Mouse (Mus musculus): ENCODE results near the gene Olfr78. TPM values are rescaled to one million over a fixed set of nuclear protein-coding genes. Genes with fewer than 3 reads are reported as not detected.

Gene Olfr78
- 0.34 and 0.72 TPM in 2 replicates for polyA plus RNA-seq (2015; fragmentation: Nextera tagmentation; extraction: Ambion mirVana)

- H3K9me3 ChIP-seq (replicated peaks; ENCODE audit: control insufficient read depth, low read length), result no peaks in the 10 kb centered on the region
- no peak for ATAC-seq (ENCODE audit: insufficient read depth, low FRiP score)
- WGBS, result 53% methylated on average over 4 of the region's 4 CpGs
These were observed at the start of gene Olfr78, which contains the start of gene Olfr560 for GRCm38 (mm10) chr7:102759266-102759665. Gene Olfr78 (minus strand): TSS chr7:102759471. Gene Olfr560 (minus strand): TSS chr7:102759366.

GRCm38 (mm10) chr7:102803180-102803579 lies 43.9 kb upstream of the Olfr78 start, which contains the start of gene Olfr564:
Gene Olfr564 (plus strand): TSS chr7:102803480.
- ATAC-seq (ENCODE audit: insufficient read depth, low FRiP score), result no peak
- H3K4me1 ChIP-seq (ENCODE audit: control insufficient read depth, insufficient read depth, low read length), result no peaks in the 10 kb centered on the region
- H3K27me3 ChIP-seq (ENCODE audit: control insufficient read depth, insufficient read depth, low read length), result no peaks in the 10 kb centered on the region

More at GRCm38 (mm10) chr7:102759266-102759665, at the start of gene Olfr78, which contains the start of gene Olfr560:
- Histone ChIP-seq H3K4me2 (ENCODE audit: low read depth, low read length) (no peak within 1 kb of the TSS), H3K4me1 (ENCODE audit: control insufficient read depth, insufficient read depth, low read length) (no peaks in the 10 kb centered on the region), H3K27ac (ENCODE audit: low read length) (no peak within 1 kb of the TSS), H3K9ac (ENCODE audit: low read length) (no peak within 1 kb of the TSS), H3K27me3 (ENCODE audit: control insufficient read depth, insufficient read depth, low read length) (no peaks in the 10 kb centered on the region), H3K4me3 (replicated peaks; ENCODE audit: low read length) (no peak within 1 kb of the TSS), H3K36me3 (ENCODE audit: control insufficient read depth, insufficient read depth, low read length) (no peaks in the 10 kb centered on the region)

DNA sequence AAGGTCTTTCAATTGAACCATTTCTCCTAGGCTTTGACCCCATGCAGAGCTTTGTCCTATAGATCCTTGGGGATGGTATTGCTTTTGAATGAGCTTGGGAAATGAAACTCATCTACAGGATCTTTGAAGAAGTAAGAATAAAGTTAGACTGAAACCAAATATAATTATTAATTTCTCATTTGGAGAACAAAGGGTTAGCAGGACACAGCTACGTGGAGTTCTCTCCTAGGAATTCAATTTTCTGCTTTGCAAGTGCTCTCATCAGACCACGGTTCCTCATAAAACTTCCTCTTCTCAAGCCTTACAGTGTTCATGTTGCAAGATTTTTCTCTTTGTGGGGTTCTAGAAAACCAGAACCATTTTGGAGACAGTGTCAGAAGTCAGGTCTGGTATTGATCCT lies 11.7 kb upstream of the Olfr78 start, which contains the start of gene Olfr561:
Olfr561 (plus strand) TSS at position 301 of the 400 bp plus-strand sequence.
- ATAC-seq (ENCODE audit: insufficient read depth, low FRiP score), result no peak
- Histone ChIP-seq H3K27me3 (ENCODE audit: control insufficient read depth, insufficient read depth, low read length) (no peaks in the 10 kb centered on the region), H3K9me3 (replicated peaks; ENCODE audit: control insufficient read depth, low read length) (no peaks in the 10 kb centered on the region), H3K36me3 (ENCODE audit: control insufficient read depth, insufficient read depth, low read length) (no peaks in the 10 kb centered on the region), H3K4me2 (ENCODE audit: low read depth, low read length) (no peak within 1 kb of the TSS), H3K4me1 (ENCODE audit: control insufficient read depth, insufficient read depth, low read length) (no peaks in the 10 kb centered on the region), H3K4me3 (replicated peaks; ENCODE audit: low read length) (no peak within 1 kb of the TSS), H3K9ac (ENCODE audit: low read length) (no peak within 1 kb of the TSS), H3K27ac (ENCODE audit: low read length) (no peak within 1 kb of the TSS)
- WGBS, result 72% methylated on average over 2 of the region's 2 CpGs

More at GRCm38 (mm10) chr7:102803180-102803579, 43.9 kb upstream of the Olfr78 start, which contains the start of gene Olfr564:
- Histone ChIP-seq H3K36me3 (ENCODE audit: control insufficient read depth, insufficient read depth, low read length) (no peaks in the 10 kb centered on the region), H3K4me2 (ENCODE audit: low read depth, low read length) (no peak within 1 kb of the TSS), H3K9me3 (replicated peaks; ENCODE audit: control insufficient read depth, low read length) (no peaks in the 10 kb centered on the region), H3K27ac (ENCODE audit: low read length) (no peak within 1 kb of the TSS), H3K4me3 (replicated peaks; ENCODE audit: low read length) (no peak within 1 kb of the TSS), H3K9ac (ENCODE audit: low read length) (no peak within 1 kb of the TSS)

GRCm38 (mm10) chr7:102752086-102752485 lies 7.2 kb downstream of the Olfr78 start:
- Histone ChIP-seq H3K36me3 (ENCODE audit: control insufficient read depth, insufficient read depth, low read length) (no peaks in the 10 kb centered on the region), H3K27me3 (ENCODE audit: control insufficient read depth, insufficient read depth, low read length) (no peaks in the 10 kb centered on the region), H3K4me2 (ENCODE audit: low read depth, low read length) (no peak overlapping the region), H3K4me1 (ENCODE audit: control insufficient read depth, insufficient read depth, low read length) (no peaks in the 10 kb centered on the region), H3K9ac (ENCODE audit: low read length) (no peak overlapping the region), H3K9me3 (replicated peaks; ENCODE audit: control insufficient read depth, low read length) (no peaks in the 10 kb centered on the region), H3K4me3 (replicated peaks; ENCODE audit: low read length) (no peak overlapping the region), H3K27ac (ENCODE audit: low read length) (no peak overlapping the region)
- ATAC-seq (ENCODE audit: insufficient read depth, low FRiP score), result no peak
- WGBS, result 9% methylated on average over 1 of the region's 1 CpGs

- no peak overlapping the region for H3K27ac ChIP-seq (ENCODE audit: low read length)
- no peaks in the 10 kb centered on the region for H3K9me3 ChIP-seq (replicated peaks; ENCODE audit: control insufficient read depth, low read length)
- 25% methylated on average over 2 of the region's 2 CpGs for WGBS
- no peak for ATAC-seq (ENCODE audit: insufficient read depth, low FRiP score)
- H3K9ac ChIP-seq (ENCODE audit: low read length), result no peak overlapping the region
- no peaks in the 10 kb centered on the region for H3K4me1 ChIP-seq (ENCODE audit: control insufficient read depth, insufficient read depth, low read length)
- no peak overlapping the region for H3K4me3 ChIP-seq (replicated peaks; ENCODE audit: low read length)
- H3K36me3 ChIP-seq (ENCODE audit: control insufficient read depth, insufficient read depth, low read length), result no peaks in the 10 kb centered on the region
- no peak overlapping the region for H3K4me2 ChIP-seq (ENCODE audit: low read depth, low read length)
- H3K27me3 ChIP-seq (ENCODE audit: control insufficient read depth, insufficient read depth, low read length), result no peaks in the 10 kb centered on the region
These were observed 21.6 kb downstream of the Olfr78 start for GRCm38 (mm10) chr7:102737705-102738104.

DNA sequence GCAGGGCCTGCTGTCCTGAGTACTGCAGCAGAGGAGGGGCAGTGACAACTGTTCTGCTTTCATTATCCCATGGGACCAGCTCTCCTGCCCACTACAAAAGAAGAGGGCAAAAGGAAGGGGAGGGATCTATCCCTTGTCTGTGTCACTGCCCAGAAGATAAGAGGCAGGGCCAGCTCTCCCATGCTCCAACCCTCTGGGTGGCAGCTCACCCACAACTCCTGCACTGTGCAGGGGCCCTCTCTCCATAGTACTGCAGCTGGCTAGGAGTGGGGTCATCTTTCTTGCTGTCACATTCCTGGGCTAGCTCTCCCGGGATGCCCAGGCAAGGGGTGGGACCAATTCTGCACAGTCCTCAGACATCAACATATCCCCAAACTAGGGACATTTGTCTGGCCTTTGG lies 25.5 kb downstream of the Olfr78 start:
- Histone ChIP-seq H3K36me3 (ENCODE audit: control insufficient read depth, insufficient read depth, low read length) (no peaks in the 10 kb centered on the region), H3K4me2 (ENCODE audit: low read depth, low read length) (no peak overlapping the region), H3K4me3 (replicated peaks; ENCODE audit: low read length) (no peak overlapping the region), H3K27ac (ENCODE audit: low read length) (no peak overlapping the region), H3K4me1 (ENCODE audit: control insufficient read depth, insufficient read depth, low read length) (no peaks in the 10 kb centered on the region), H3K9ac (ENCODE audit: low read length) (no peak overlapping the region), H3K9me3 (replicated peaks; ENCODE audit: control insufficient read depth, low read length) (no peaks in the 10 kb centered on the region), H3K27me3 (ENCODE audit: control insufficient read depth, insufficient read depth, low read length) (no peaks in the 10 kb centered on the region)
- ATAC-seq (ENCODE audit: insufficient read depth, low FRiP score), result no peak; the same call in 1 of the 2 replicates
- WGBS, result 11% methylated on average over 1 of the region's 1 CpGs

GRCm38 (mm10) chr7:102727391-102727790 lies 31.9 kb downstream of the Olfr78 start, which contains the start of gene Olfr559:
Gene Olfr559 (minus strand): TSS chr7:102727491.
- Histone ChIP-seq H3K4me2 (ENCODE audit: low read depth, low read length) (no peak within 1 kb of the TSS), H3K27ac (ENCODE audit: low read length) (no peak within 1 kb of the TSS), H3K9ac (ENCODE audit: low read length) (no peak within 1 kb of the TSS), H3K27me3 (ENCODE audit: control insufficient read depth, insufficient read depth, low read length) (no peaks in the 10 kb centered on the region), H3K4me3 (replicated peaks; ENCODE audit: low read length) (no peak within 1 kb of the TSS), H3K9me3 (replicated peaks; ENCODE audit: control insufficient read depth, low read length) (no peaks in the 10 kb centered on the region), H3K36me3 (ENCODE audit: control insufficient read depth, insufficient read depth, low read length) (no peaks in the 10 kb centered on the region), H3K4me1 (ENCODE audit: control insufficient read depth, insufficient read depth, low read length) (no peaks in the 10 kb centered on the region)
- no peak for ATAC-seq (ENCODE audit: insufficient read depth, low FRiP score)

DNA sequence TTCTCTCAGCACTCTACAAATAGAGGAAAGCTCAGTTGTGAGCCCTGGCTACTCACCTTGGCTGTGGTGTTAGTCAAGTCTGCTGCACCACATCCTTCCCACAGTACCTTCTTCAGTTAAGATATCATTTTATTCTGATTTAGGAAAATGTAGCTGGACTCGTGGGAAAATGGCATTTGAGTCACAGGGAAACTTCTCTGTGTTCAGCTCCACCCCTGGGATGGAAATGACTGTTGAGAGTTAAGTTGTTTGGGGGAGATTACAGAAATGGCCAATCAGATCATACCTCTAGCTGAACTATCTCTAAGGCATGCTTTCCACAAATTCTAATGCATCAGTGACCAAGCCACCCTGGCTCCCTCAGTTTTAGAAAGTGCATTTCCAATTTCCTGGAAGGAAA lies 40.3 kb downstream of the Olfr78 start, which contains the start of gene Olfr33:
Olfr33 (minus strand) TSS at position 101 of the 400 bp plus-strand sequence.
- Histone ChIP-seq H3K9me3 (replicated peaks; ENCODE audit: control insufficient read depth, low read length) (no peaks in the 10 kb centered on the region), H3K27ac (ENCODE audit: low read length) (no peak within 1 kb of the TSS), H3K4me1 (ENCODE audit: control insufficient read depth, insufficient read depth, low read length) (no peaks in the 10 kb centered on the region), H3K27me3 (ENCODE audit: control insufficient read depth, insufficient read depth, low read length) (no peaks in the 10 kb centered on the region), H3K4me2 (ENCODE audit: low read depth, low read length) (no peak within 1 kb of the TSS), H3K4me3 (replicated peaks; ENCODE audit: low read length) (no peak within 1 kb of the TSS), H3K36me3 (ENCODE audit: control insufficient read depth, insufficient read depth, low read length) (no peaks in the 10 kb centered on the region), H3K9ac (ENCODE audit: low read length) (no peak within 1 kb of the TSS)
- no peak for ATAC-seq (ENCODE audit: insufficient read depth, low FRiP score)
- 49% methylated on average over 1 of the region's 1 CpGs for WGBS

- Histone ChIP-seq H3K9ac (ENCODE audit: low read length) (no peak within 1 kb of the TSS), H3K4me2 (ENCODE audit: low read depth, low read length) (no peak within 1 kb of the TSS), H3K9me3 (replicated peaks; ENCODE audit: control insufficient read depth, low read length) (no peaks in the 10 kb centered on the region), H3K4me1 (ENCODE audit: control insufficient read depth, insufficient read depth, low read length) (no peaks in the 10 kb centered on the region), H3K27me3 (ENCODE audit: control insufficient read depth, insufficient read depth, low read length) (no peaks in the 10 kb centered on the region), H3K36me3 (ENCODE audit: control insufficient read depth, insufficient read depth, low read length) (no peaks in the 10 kb centered on the region), H3K27ac (ENCODE audit: low read length) (no peak within 1 kb of the TSS), H3K4me3 (replicated peaks; ENCODE audit: low read length) (no peak within 1 kb of the TSS)
- ATAC-seq (ENCODE audit: insufficient read depth, low FRiP score), result no peak
These were observed 57.4 kb downstream of the Olfr78 start, which contains the start of gene Olfr558 for GRCm38 (mm10) chr7:102701915-102702314. Gene Olfr558 (plus strand): TSS chr7:102702215.
